Mouse (Mus musculus) neutrophil, adult 59 days (primary cell): ENCODE data around the gene Olfr1508. TPM values are rescaled to one million over a fixed set of nuclear protein-coding genes. Genes with fewer than 3 reads are reported as not detected.

ENCODE experiments used
- total RNA-seq, 2 experiments: library from RNA; stranded (reverse); gene quantifications; 1 replicate in 1 of 2; 2 replicates in 1 of 2; pipeline ENCODE4 v1.2.4; 2023

The Olfr1508 gene
- not detected for total RNA-seq

GRCm38 (mm10) chr14:52467395-52467794 lies at the start of gene Olfr1508:
TSS of gene Olfr1508 (minus strand) at chr14:52467495.

GRCm38 (mm10) chr14:52495516-52495915 lies 28.2 kb upstream of the Olfr1508 start, which contains the start of gene Olfr1507:
TSS of gene Olfr1507 (minus strand) at chr14:52495749.

GRCm38 (mm10) chr14:52442690-52443089 lies 24.6 kb downstream of the Olfr1508 start, which contains the start of gene Olfr1509:
TSS of gene Olfr1509 (plus strand) at chr14:52442990.

GRCm38 (mm10) chr14:52414273-52414672 lies 53.0 kb downstream of the Olfr1508 start, which contains the start of gene Olfr1510:
TSS of gene Olfr1510 (minus strand) at chr14:52414373.

Other genes starting within 250 kb of the Olfr1508 start
- gene Chd8, start 209.7 kb downstream of the Olfr1508 start, total RNA-seq, result 100 to 1,000 TPM; 105 to 113 TPM
- gene Tox4, start 188.3 kb downstream of the Olfr1508 start, total RNA-seq, result 100 to 1,000 TPM; 118 TPM
- 1 to 10 TPM; 3.5 to 4.2 TPM for gene Rab2b, start 187.9 kb downstream of the Olfr1508 start, total RNA-seq
- gene Mettl3, start 162.4 kb downstream of the Olfr1508 start, total RNA-seq, result 10 to 100 TPM; 20.7 to 24.2 TPM
- under 1 TPM; 0.24 to 0.33 TPM for gene Sall2, start 138.7 kb downstream of the Olfr1508 start, total RNA-seq
- not detected for gene Olfr1513, start 111.1 kb downstream of the Olfr1508 start, total RNA-seq
- gene Olfr1512, start 88.3 kb downstream of the Olfr1508 start, total RNA-seq, result not detected
- gene Olfr1511, start 70.1 kb downstream of the Olfr1508 start, total RNA-seq, result not detected
- gene Olfr1510, start 53.1 kb downstream of the Olfr1508 start, total RNA-seq, result not detected
- gene Olfr1509, start 24.5 kb downstream of the Olfr1508 start, total RNA-seq, result not detected
- gene Olfr1507, start 28.3 kb upstream of the Olfr1508 start, total RNA-seq, result not detected